Mouse (Mus musculus): Measurements from ENCODE around the gene Nlrp10.

Gene Nlrp10

GRCm38 (mm10) chr7:108929726-108930393, at the start of gene Nlrp10:
TSS of gene Nlrp10 (minus strand) at chr7:108930178.
- DNase-seq (ENCODE audit: low spot score in 2 of 2), result no peak

- peak; percentile 73 to 76 for DNase-seq (ENCODE audit: low spot score in 2 of 2)
Observed at GRCm38 (mm10) chr7:108972273-108972672, 42.3 kb upstream of the Nlrp10 start.

DNA sequence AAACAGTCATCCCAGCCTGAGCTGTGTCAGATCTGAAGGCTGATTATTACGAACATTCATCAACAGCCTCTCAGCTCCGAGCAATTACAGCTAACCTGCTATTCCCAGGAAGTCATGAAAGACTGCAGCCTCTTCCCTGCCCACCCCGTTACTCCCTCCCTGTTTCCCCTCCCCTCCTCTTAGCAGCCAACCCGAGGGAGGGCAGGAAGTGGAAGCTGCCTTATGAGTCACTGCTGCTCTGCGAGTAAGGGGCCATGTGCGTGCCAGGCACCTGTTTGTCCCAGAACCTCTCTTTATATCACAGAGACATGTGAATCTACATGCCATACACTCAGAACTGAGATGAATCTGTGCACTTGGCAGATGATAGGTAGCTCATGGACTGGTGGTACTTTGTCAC, 38.2 kb upstream of the Nlrp10 start:
- DNase-seq (ENCODE audit: low spot score in 2 of 2), result no peak

DNA sequence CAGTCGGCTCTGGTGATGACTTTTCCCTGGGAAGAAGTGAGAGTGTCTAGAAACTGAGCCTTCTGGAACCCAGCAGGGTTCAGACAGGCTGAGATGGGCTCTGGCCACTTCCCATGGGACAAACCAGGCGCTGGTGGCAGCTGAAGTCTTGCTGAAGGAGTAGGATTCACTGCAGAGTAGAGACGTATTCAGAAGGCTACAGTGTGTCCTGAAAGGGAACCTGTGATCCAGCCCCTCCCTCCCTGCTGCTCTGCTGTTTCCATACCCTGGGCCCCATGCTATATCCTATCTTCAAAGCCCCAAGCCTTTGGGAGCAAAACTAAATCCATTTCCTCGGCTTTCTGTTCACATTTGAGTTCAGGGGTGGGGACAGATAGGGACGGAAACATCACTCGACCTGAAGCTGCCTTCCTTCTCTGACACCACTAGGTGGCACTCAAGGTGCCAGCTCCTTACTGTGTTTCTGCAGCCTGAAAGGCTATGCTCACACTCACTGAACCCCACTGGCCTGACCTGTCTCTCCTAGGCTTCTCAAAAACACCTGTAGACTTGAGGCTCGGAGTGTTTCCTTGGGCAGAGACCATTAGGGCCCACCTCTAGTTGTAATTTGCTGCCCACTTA, 36.9 kb upstream of the Nlrp10 start:
- peak; percentile 74 to 75 for DNase-seq (ENCODE audit: low spot score in 2 of 2)

DNA sequence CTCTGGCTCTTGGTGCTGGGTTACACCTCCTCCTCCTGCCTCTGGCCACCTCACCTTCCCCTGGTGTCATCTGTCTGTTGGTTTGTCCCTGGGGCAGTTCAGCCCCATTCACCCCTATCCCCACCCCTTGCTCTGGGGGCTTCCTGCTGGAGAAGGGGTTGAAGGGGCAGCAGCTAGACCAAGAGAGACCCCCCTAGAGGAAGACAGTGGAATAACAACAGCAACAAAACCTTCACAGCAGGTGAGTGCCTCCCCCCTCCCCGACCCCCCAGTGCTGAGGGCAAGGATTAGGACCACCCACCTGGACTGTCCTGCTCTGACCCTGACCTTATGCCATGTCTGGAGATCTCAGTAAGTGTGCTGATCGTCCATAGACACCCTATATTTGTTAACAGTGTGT, 36.0 kb upstream of the Nlrp10 start:
- no peak for DNase-seq (ENCODE audit: low spot score in 2 of 2)

DNA sequence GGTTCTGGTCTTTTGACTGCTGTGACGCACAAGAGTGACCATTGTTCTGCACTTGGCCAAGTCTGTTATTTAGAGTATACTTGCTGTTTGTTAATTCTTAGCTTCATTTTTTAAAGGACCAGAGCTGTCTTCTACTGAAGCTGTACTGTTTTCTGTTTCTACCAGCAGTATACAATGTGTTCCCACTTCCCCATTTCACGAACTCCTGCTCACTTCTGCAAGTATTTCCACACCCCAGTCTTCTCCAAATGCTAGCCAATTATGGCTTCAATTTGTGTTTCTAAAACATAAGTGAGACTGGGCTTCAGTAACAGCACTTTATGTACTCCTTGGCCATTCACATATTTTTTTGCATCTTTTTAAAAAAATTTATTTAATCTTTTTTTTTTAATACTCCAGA, 27.8 kb upstream of the Nlrp10 start:
- DNase-seq (ENCODE audit: low spot score in 2 of 2), result no peak

DNA sequence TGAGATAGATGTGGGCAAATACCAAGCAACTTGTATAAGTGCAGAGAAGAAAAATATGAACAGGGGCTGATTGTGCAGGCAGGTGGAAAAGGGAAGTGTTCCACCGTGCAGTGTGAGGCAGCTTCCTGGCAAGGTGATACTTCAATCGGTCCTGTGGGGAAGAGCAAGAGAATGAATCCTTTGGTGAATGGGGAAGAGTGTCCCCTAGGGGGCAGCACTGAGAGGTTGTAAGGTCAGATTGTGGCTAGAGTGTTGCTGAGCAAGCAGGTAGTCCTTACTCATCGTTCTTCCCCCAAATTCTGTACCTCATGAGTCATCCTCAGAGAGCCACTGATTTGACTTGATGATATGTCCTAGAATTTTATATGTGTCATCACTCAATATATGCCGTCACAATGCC, 24.2 kb upstream of the Nlrp10 start:
- DNase-seq (ENCODE audit: low spot score in 2 of 2), result no peak

DNA sequence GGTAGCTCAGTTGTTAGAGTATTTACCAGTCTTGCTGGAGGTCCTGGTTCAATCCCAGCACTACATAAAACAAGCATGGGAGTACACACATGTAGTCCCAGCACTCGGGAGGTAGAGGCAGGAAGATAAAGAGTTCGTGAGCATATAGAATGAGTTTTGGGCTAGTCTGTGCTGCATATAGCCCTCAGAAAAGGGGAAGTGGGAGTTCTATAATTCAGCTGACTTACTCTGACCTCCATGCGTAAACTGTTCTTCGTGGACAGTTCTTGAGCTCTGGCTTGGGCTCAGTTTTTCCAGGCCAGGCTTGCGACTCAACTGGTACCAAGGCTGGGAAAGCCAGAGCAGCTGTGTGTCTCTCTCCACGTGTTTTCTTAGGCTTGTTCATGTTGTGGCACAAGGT, 22.8 kb upstream of the Nlrp10 start:
- no peak for DNase-seq (ENCODE audit: low spot score in 2 of 2)

GRCm38 (mm10) chr7:108950762-108951331, 20.9 kb upstream of the Nlrp10 start:
- DNase-seq (ENCODE audit: low spot score in 2 of 2), result peak; percentile 81 to 83

DNA sequence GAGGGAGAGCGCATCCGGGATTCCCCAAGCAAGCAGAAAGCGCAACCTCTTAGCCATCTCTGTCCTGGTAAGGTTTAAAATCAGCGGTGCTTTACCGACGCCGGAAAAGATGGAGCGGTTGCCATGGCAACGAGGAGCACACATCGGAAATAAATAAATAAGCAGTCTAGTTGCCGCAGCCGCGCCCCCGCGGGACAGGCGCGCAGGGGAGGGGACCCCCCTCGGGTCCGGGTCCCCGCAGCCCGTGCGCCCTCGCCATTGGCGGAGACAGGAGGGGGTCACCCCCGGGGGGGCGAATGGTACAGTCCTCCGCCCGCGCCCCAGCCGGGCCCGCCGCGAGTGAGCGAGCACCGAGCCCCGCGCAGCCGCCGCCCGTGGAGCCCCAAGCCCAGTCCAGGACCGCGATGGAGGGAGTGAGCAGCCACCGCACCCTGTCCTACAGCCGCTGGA, 20.4 kb upstream of the Nlrp10 start, which contains the start of gene Tub:
Tub (plus strand) TSS at position 27 of the 450 bp plus-strand sequence.
- peak; percentile 91 to 93 for DNase-seq (ENCODE audit: low spot score in 2 of 2)

- no peak for DNase-seq (ENCODE audit: low spot score in 2 of 2)
Observed at GRCm38 (mm10) chr7:108949301-108949700, 19.3 kb upstream of the Nlrp10 start.

- no peak for DNase-seq (ENCODE audit: low spot score in 2 of 2)
Observed at GRCm38 (mm10) chr7:108948611-108949010, 18.6 kb upstream of the Nlrp10 start.

GRCm38 (mm10) chr7:108944002-108944401, 14.0 kb upstream of the Nlrp10 start:
- peak in 1 of 2 experiments; percentile 68 for DNase-seq (ENCODE audit: low spot score in 2 of 2)

GRCm38 (mm10) chr7:108941466-108941865, 11.5 kb upstream of the Nlrp10 start:
- no peak for DNase-seq (ENCODE audit: low spot score in 2 of 2)

- no peak for DNase-seq (ENCODE audit: low spot score in 2 of 2)
Observed at GRCm38 (mm10) chr7:108936591-108936990, 6.6 kb upstream of the Nlrp10 start.

DNA sequence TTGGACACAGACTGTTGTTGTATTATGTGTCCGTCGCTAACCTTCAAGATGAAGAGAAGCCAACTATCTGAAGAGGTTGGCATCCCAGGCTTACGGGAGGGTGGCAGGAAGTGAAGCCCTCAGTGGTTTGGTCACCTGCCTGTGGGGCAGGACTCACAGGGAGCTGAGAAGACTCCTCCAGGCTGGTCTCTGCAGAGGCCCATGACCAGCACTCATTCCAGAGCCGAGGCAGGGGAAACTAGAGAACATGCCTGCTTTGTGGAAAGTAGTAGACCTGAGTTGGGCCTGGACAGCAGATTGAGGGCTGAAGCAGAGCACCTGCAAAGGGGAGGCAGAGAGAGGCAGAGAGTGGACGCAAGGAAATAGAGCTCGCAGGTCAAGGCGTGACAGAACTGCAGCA, 5.4 kb upstream of the Nlrp10 start:
- peak in 1 of 2 experiments; percentile 21 for DNase-seq (ENCODE audit: low spot score in 2 of 2)

- peak in 1 of 2 experiments; percentile 32 for DNase-seq (ENCODE audit: low spot score in 2 of 2)
Observed at GRCm38 (mm10) chr7:108934836-108935235, 4.9 kb upstream of the Nlrp10 start.

DNA sequence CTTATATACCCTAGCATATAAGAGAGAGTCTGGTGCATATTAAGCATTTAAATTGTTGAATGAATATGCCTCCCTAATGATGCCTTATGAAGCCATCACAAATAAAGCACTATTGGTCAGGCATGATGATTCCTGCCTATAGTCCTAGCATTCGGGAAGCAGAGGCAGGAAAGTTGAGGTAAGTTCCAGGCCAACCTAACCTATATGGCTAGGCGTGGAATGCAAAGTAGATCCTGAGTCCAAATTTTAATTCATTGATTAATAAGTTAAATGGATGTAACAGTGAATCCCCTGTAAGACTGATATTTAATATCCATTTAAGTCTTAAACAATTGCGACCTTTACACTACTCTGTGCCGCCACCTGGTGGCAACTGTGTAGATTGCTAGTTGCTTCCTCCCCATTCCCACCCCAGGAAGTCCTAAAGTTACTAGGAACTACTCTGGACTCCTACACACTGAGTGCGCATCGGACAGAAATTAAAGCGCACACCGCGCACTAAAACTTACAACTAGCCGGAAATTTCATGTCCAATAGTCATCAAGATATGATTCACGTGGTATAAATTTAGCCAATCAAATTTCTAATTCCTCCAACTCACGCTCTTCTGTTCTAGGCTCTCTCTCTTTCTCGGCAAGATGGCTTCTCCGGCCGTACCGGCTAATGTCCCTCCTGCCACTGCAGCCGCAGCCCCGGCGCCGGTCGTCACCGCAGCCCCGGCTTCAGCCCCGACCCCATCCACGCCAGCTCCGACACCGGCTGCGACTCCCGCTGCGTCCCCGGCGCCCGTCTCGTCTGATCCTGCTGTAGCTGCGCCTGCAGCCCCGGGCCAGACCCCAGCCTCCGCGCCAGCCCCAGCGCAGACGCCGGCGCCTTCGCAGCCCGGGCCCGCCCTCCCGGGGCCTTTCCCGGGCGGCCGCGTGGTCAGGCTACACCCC, 4.1 kb upstream of the Nlrp10 start, which contains the start of gene Eif3f:
Eif3f (plus strand) TSS at position 624 of the 938 bp plus-strand sequence.
- DNase-seq (ENCODE audit: low spot score in 2 of 2), result peak; percentile 96 to 97

- DNase-seq (ENCODE audit: low spot score in 2 of 2), result no peak
Observed at GRCm38 (mm10) chr7:108928280-108929188, 1.4 kb downstream of the Nlrp10 start.

DNA sequence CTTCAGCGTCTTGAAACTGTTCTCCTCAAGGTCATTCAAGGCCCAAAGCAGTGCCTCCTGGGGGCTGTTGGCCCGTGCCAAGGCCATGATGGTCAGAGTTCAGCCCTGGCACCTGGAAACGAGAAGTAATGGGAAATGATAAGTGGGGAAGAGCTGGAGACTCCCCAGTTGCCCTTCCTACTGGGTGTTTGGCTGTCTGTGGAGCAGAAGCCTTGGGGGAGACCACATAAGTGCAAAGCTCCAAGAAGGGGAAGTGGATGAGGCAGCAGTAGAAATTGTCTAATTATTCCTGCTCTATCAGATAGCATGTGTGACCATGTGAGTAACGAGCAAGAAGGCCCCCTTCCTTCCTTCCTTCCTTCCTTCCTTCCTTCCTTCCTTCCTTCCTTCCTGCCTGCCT, 2.9 kb downstream of the Nlrp10 start:
- DNase-seq (ENCODE audit: low spot score in 2 of 2), result no peak

GRCm38 (mm10) chr7:108903969-108904368, 26.0 kb downstream of the Nlrp10 start:
- DNase-seq (ENCODE audit: low spot score in 2 of 2), result no peak
